Mouse (Mus musculus): ENCODE measurements around the gene Cryzl1. TPM values are rescaled to one million over a fixed set of nuclear protein-coding genes. Genes with fewer than 3 reads are reported as not detected.

Cryzl1 gene
- polyA plus RNA-seq, 1 experiment = 11.8 TPM

GRCm38 (mm10) chr16:91689791-91690190, 39.0 kb downstream of the Cryzl1 start:
- TF ChIP-seq POLR2A (IDR thresholded peaks at IDR 0.05; ENCODE audit: low read depth, low read length) (no peak), CTCF (IDR thresholded peaks at IDR 0.05; ENCODE audit: extremely low read depth, insufficient read length, insufficient replicate concordance, low read depth, low read length) (no peak)
- peaks cover 5% of the 10 kb centered on the region; the same call in 1 of the 2 replicates for H3K4me1 ChIP-seq (ENCODE audit: control insufficient read depth, insufficient read depth, insufficient read length, low read length)
- no peaks in the 10 kb centered on the region for H3K27me3 ChIP-seq (ENCODE audit: control insufficient read depth, insufficient read depth, low read length)
- WGBS = 52% methylated on average over 7 of the region's 7 CpGs
- no peak overlapping the region for H3K4me3 ChIP-seq (ENCODE audit: low read depth, low read length)
- peaks cover 5% of the 10 kb centered on the region for H3K36me3 ChIP-seq (ENCODE audit: control insufficient read depth, insufficient read depth, low read length)
- H3K27ac ChIP-seq (ENCODE audit: insufficient read depth, low read depth, low read length) = no peak overlapping the region

- Histone ChIP-seq H3K27ac (ENCODE audit: insufficient read depth, low read depth, low read length) (peak within 1 kb of the TSS; percentile 65), H3K4me1 (ENCODE audit: control insufficient read depth, insufficient read depth, insufficient read length, low read length) (peaks cover 5% of the 10 kb centered on the region; the same call in 1 of the 2 replicates), H3K27me3 (ENCODE audit: control insufficient read depth, insufficient read depth, low read length) (no peaks in the 10 kb centered on the region), H3K4me3 (ENCODE audit: low read depth, low read length) (peak within 1 kb of the TSS; percentile 67), H3K36me3 (ENCODE audit: control insufficient read depth, insufficient read depth, low read length) (peaks cover 8% of the 10 kb centered on the region)
- WGBS = under 1% methylated on average over 71 of the region's 71 CpGs
- TF ChIP-seq CTCF (IDR thresholded peaks at IDR 0.05; ENCODE audit: extremely low read depth, insufficient read length, insufficient replicate concordance, low read depth, low read length) (no peak), POLR2A (IDR thresholded peaks at IDR 0.05; ENCODE audit: low read depth, low read length) (peak; percentile 79)
Observed at GRCm38 (mm10) chr16:91688619-91689334, 40.0 kb downstream of the Cryzl1 start, which contains the start of gene Donson. TSS of gene Donson (minus strand) at chr16:91688770.

DNA sequence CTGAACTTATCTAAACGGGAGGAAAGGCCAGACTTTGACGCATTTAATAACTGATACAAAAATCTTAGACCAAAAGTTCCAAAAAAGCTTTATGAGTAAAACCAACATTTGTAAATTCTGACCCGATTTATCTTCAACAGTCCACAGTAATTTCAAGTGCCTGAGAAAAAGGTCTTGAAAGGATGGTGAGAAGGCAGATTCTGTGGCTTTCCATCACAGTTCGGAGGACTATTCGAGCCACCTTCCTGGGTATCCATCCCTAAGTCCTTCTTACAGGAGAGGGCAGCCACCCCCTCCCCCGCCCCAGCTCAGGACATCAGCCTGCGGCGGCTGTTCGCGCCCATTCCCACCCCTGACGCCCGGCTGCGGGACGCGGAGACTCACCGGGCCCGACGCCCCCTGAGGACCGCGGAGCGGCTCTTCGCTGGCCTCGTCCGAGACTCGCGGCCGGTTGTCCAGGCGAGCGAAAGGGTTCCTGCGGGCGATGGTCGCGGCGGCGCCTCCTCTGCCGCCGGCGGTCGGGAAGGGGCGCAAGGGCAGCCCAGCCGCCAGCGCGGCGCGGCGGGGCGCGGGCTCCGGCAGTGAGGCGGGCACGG, 40.7 kb downstream of the Cryzl1 start:
- H3K36me3 ChIP-seq (ENCODE audit: control insufficient read depth, insufficient read depth, low read length) = peaks cover 10% of the 10 kb centered on the region
- H3K27me3 ChIP-seq (ENCODE audit: control insufficient read depth, insufficient read depth, low read length) = no peaks in the 10 kb centered on the region
- H3K27ac ChIP-seq (ENCODE audit: insufficient read depth, low read depth, low read length) = peak overlapping the region; percentile 48; the same call in 1 of the 2 replicates
- H3K4me3 ChIP-seq (ENCODE audit: low read depth, low read length) = peak overlapping the region; percentile 67
- 1% methylated on average over 49 of the region's 51 CpGs for WGBS
- peaks cover 5% of the 10 kb centered on the region; the same call in 1 of the 2 replicates for H3K4me1 ChIP-seq (ENCODE audit: control insufficient read depth, insufficient read depth, insufficient read length, low read length)
- TF ChIP-seq CTCF (IDR thresholded peaks at IDR 0.05; ENCODE audit: extremely low read depth, insufficient read length, insufficient replicate concordance, low read depth, low read length) (no peak), POLR2A (IDR thresholded peaks at IDR 0.05; ENCODE audit: low read depth, low read length) (no peak)

GRCm38 (mm10) chr16:91686369-91686768, 42.4 kb downstream of the Cryzl1 start:
- Histone ChIP-seq H3K36me3 (ENCODE audit: control insufficient read depth, insufficient read depth, low read length) (peaks cover 25% of the 10 kb centered on the region), H3K27me3 (ENCODE audit: control insufficient read depth, insufficient read depth, low read length) (no peaks in the 10 kb centered on the region), H3K4me3 (ENCODE audit: low read depth, low read length) (no peak overlapping the region), H3K27ac (ENCODE audit: insufficient read depth, low read depth, low read length) (no peak overlapping the region), H3K4me1 (ENCODE audit: control insufficient read depth, insufficient read depth, insufficient read length, low read length) (peaks cover 5% of the 10 kb centered on the region; the same call in 1 of the 2 replicates)
- no peak for TF ChIP-seq POLR2A (IDR thresholded peaks at IDR 0.05; ENCODE audit: low read depth, low read length)
- TF ChIP-seq CTCF (IDR thresholded peaks at IDR 0.05; ENCODE audit: extremely low read depth, insufficient read length, insufficient replicate concordance, low read depth, low read length) = no peak
- 69% methylated on average over 5 of the region's 5 CpGs for WGBS

- peak overlapping the region; percentile 60 for H3K27ac ChIP-seq (ENCODE audit: insufficient read depth, low read depth, low read length)
- 22% methylated on average over 5 of the region's 5 CpGs for WGBS
- H3K36me3 ChIP-seq (ENCODE audit: control insufficient read depth, insufficient read depth, low read length) = peaks cover 29% of the 10 kb centered on the region
- H3K27me3 ChIP-seq (ENCODE audit: control insufficient read depth, insufficient read depth, low read length) = no peaks in the 10 kb centered on the region
- TF ChIP-seq POLR2A (IDR thresholded peaks at IDR 0.05; ENCODE audit: low read depth, low read length) (no peak), CTCF (IDR thresholded peaks at IDR 0.05; ENCODE audit: extremely low read depth, insufficient read length, insufficient replicate concordance, low read depth, low read length) (no peak)
- H3K4me3 ChIP-seq (ENCODE audit: low read depth, low read length) = no peak overlapping the region
- peaks cover 5% of the 10 kb centered on the region; the same call in 1 of the 2 replicates for H3K4me1 ChIP-seq (ENCODE audit: control insufficient read depth, insufficient read depth, insufficient read length, low read length)
Observed at GRCm38 (mm10) chr16:91685526-91685925, 43.2 kb downstream of the Cryzl1 start.

DNA sequence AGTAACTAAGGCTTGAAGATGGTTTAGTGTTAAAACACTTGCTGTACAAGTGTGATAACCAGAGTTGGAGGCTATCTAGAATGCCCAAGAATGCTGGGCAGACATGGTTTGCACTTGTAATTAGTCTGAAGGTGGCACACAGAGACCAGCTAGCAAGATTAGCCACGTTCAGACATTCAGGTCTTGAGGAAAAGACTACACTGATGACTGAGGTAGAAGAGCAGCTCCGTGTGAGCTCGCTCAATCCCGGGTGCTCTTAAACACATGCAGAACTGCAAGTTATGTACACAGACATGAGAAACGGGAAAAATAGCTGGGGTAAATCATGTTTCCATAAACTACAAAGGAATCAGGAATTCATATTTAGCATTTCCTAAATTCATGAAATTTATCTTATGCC, 48.1 kb downstream of the Cryzl1 start:
- WGBS = 67% methylated on average over 5 of the region's 5 CpGs
- no peak for TF ChIP-seq POLR2A (IDR thresholded peaks at IDR 0.05; ENCODE audit: low read depth, low read length)
- no peak for TF ChIP-seq CTCF (IDR thresholded peaks at IDR 0.05; ENCODE audit: extremely low read depth, insufficient read length, insufficient replicate concordance, low read depth, low read length)

More for the DNA sequence above, 48.1 kb downstream of the Cryzl1 start:
- H3K27me3 ChIP-seq (ENCODE audit: control insufficient read depth, insufficient read depth, low read length) = no peaks in the 10 kb centered on the region
- no peak overlapping the region for H3K27ac ChIP-seq (ENCODE audit: insufficient read depth, low read depth, low read length)
- peaks cover 61% of the 10 kb centered on the region for H3K36me3 ChIP-seq (ENCODE audit: control insufficient read depth, insufficient read depth, low read length)
- no peak overlapping the region for H3K4me3 ChIP-seq (ENCODE audit: low read depth, low read length)
- peaks cover under 1% of the 10 kb centered on the region; the same call in 1 of the 2 replicates for H3K4me1 ChIP-seq (ENCODE audit: control insufficient read depth, insufficient read depth, insufficient read length, low read length)

Data from small intestine, adult 2 months (tissue).